Mouse (Mus musculus) embryonic facial prominence, embryonic 14.5 days (tissue): ENCODE data around the gene Slc26a10. TPM values are rescaled to one million over a fixed set of nuclear protein-coding genes. Genes with fewer than 3 reads are reported as not detected.

ENCODE experiments used
- ATAC-seq: fragments of 200-750 bp; cut with Nextera tagmentation; 2 replicates; pipeline ENCODE4 v1.8.0; 2017; ENCODE audit warnings: low read depth, moderate number of reproducible peaks, moderate TSS enrichment
- DNase-seq: peaks from one replicate; pipeline ENCODE4 v3.0.0-alpha.2; 2015; ENCODE audit warnings: low spot score
- H3K27ac ChIP-seq: fragments of 300-500 bp; sonication (generic); replicated peaks from 2 replicates; pipeline ENCODE4 v1.5.1; 2014; ENCODE audit warnings: low read depth, mild to moderate bottlenecking, low read length, moderate library complexity
- H3K27me3 ChIP-seq: fragments of 300-500 bp; sonication (generic); replicated peaks from 2 replicates; pipeline ENCODE4 v1.6.1; 2014; ENCODE audit warnings: low read length; ENCODE audit not compliant: control insufficient read depth, insufficient read depth
- H3K36me3 ChIP-seq: fragments of 300-500 bp; sonication (generic); 2 replicates; pipeline ENCODE4 v1.6.1; 2014; ENCODE audit warnings: low read length, mixed read lengths; ENCODE audit not compliant: control insufficient read depth, insufficient read depth
- H3K4me1 ChIP-seq: fragments of 300-500 bp; sonication (generic); 2 replicates; pipeline ENCODE4 v1.6.1; 2014; ENCODE audit warnings: antibody characterized with exemption, low read length; ENCODE audit not compliant: control insufficient read depth, insufficient read depth
- H3K4me2 ChIP-seq: fragments of 300-500 bp; sonication (generic); 2 replicates; pipeline ENCODE4 v1.6.1; 2014; ENCODE audit warnings: low read depth, mild to moderate bottlenecking, low read length, moderate library complexity, mixed read lengths
- H3K4me3 ChIP-seq: fragments of 300-500 bp; sonication (generic); 2 replicates; pipeline ENCODE4 v1.5.1; 2014; ENCODE audit warnings: low read depth, mild to moderate bottlenecking, low read length
- H3K9ac ChIP-seq: fragments of 300-500 bp; sonication (generic); 2 replicates; pipeline ENCODE4 v1.6.1; 2014; ENCODE audit warnings: low read depth, mild to moderate bottlenecking, low read length, moderate library complexity, mixed read lengths
- H3K9me3 ChIP-seq: fragments of 300-500 bp; sonication (generic); 2 replicates; pipeline ENCODE4 v1.6.1; 2016; ENCODE audit warnings: low read length; ENCODE audit not compliant: control insufficient read depth
- WGBS: fragments of 180-500 bp; shearing (Covaris S2); extraction: QIAGEN DNeasy Blood & Tissue Kit; methylation state at CpG from one replicate; pipeline ENCODE4 v1.1.7; 2014; 5-methylcytosine and 5-hydroxymethylcytosine counted together
- polyA plus RNA-seq: library from polyadenylated mRNA; unstranded; fragments of >200 nt; fragmentation: Nextera tagmentation; extraction: Ambion mirVana; gene quantifications from 2 replicates; pipeline ENCODE4 v1.2.1, GENCODE M21; 2014

Gene Slc26a10
- polyA plus RNA-seq, 1 experiment from 2014 or later, result 0.86 TPM

- Histone ChIP-seq H3K4me3 (no peak overlapping the region), H3K4me1 (no peaks in the 10 kb centered on the region), H3K27ac (no peak overlapping the region), H3K4me2 (no peak overlapping the region), H3K36me3 (no peaks in the 10 kb centered on the region), H3K9me3 (no peaks in the 10 kb centered on the region), H3K9ac (no peak overlapping the region), H3K27me3 (no peaks in the 10 kb centered on the region)
- DNase-seq (no peak), ATAC-seq (no peak)
- WGBS, result 82% methylated on average over 6 of the region's 6 CpGs
Observed at GRCm38 (mm10) chr10:127147135-127147534, 33.3 kb downstream of the Slc26a10 start.

- Histone ChIP-seq H3K9me3 (no peaks in the 10 kb centered on the region), H3K9ac (no peak overlapping the region), H3K27ac (no peak overlapping the region), H3K4me1 (no peaks in the 10 kb centered on the region), H3K4me2 (no peak overlapping the region), H3K27me3 (no peaks in the 10 kb centered on the region), H3K4me3 (no peak overlapping the region), H3K36me3 (no peaks in the 10 kb centered on the region)
- 68% methylated on average over 5 of the region's 5 CpGs for WGBS
- DNase-seq (no peak), ATAC-seq (no peak)
Observed at GRCm38 (mm10) chr10:127145303-127145702, 35.1 kb downstream of the Slc26a10 start.

- Histone ChIP-seq H3K27me3 (no peaks in the 10 kb centered on the region), H3K9ac (no peak overlapping the region), H3K9me3 (no peaks in the 10 kb centered on the region), H3K27ac (no peak overlapping the region), H3K4me3 (no peak overlapping the region), H3K36me3 (no peaks in the 10 kb centered on the region), H3K4me2 (no peak overlapping the region), H3K4me1 (no peaks in the 10 kb centered on the region)
- 89% methylated on average over 7 of the region's 7 CpGs for WGBS
- ATAC-seq (no peak), DNase-seq (no peak)
Observed at GRCm38 (mm10) chr10:127144536-127144935, 35.9 kb downstream of the Slc26a10 start.

GRCm38 (mm10) chr10:127143228-127143627 is 37.2 kb downstream of the Slc26a10 start:
- no peaks in the 10 kb centered on the region for H3K9me3 ChIP-seq
- H3K27me3 ChIP-seq, result no peaks in the 10 kb centered on the region

GRCm38 (mm10) chr10:127141500-127141899 is 38.9 kb downstream of the Slc26a10 start:
- ATAC-seq (no peak), DNase-seq (no peak)
- Histone ChIP-seq H3K27ac (no peak overlapping the region), H3K27me3 (no peaks in the 10 kb centered on the region), H3K9ac (no peak overlapping the region), H3K4me2 (no peak overlapping the region), H3K9me3 (no peaks in the 10 kb centered on the region), H3K4me3 (no peak overlapping the region), H3K36me3 (no peaks in the 10 kb centered on the region), H3K4me1 (no peaks in the 10 kb centered on the region)
- WGBS, result 75% methylated on average over 8 of the region's 8 CpGs

More at GRCm38 (mm10) chr10:127143228-127143627, 37.2 kb downstream of the Slc26a10 start:
- DNase-seq (no peak), ATAC-seq (no peak)
- H3K4me2 ChIP-seq, result no peak overlapping the region
- H3K4me3 ChIP-seq, result no peak overlapping the region
- no peaks in the 10 kb centered on the region for H3K36me3 ChIP-seq
- no peak overlapping the region for H3K27ac ChIP-seq
- no peaks in the 10 kb centered on the region for H3K4me1 ChIP-seq
- H3K9ac ChIP-seq, result no peak overlapping the region
- WGBS, result 76% methylated on average over 8 of the region's 8 CpGs

- WGBS, result 77% methylated on average over 11 of the region's 11 CpGs
Observed at GRCm38 (mm10) chr10:127140971-127141370, 39.5 kb downstream of the Slc26a10 start.

GRCm38 (mm10) chr10:127138328-127139141 is 41.9 kb downstream of the Slc26a10 start:
- Histone ChIP-seq H3K4me3 (no peak overlapping the region), H3K27me3 (no peaks in the 10 kb centered on the region), H3K9ac (no peak overlapping the region), H3K36me3 (no peaks in the 10 kb centered on the region), H3K4me1 (no peaks in the 10 kb centered on the region), H3K27ac (no peak overlapping the region), H3K9me3 (no peaks in the 10 kb centered on the region), H3K4me2 (no peak overlapping the region)
- WGBS, result 85% methylated on average over 18 of the region's 18 CpGs
- DNase-seq (no peak), ATAC-seq (no peak)

More at GRCm38 (mm10) chr10:127140971-127141370, 39.5 kb downstream of the Slc26a10 start:
- Histone ChIP-seq H3K9ac (no peak overlapping the region), H3K9me3 (no peaks in the 10 kb centered on the region), H3K4me2 (no peak overlapping the region), H3K4me3 (no peak overlapping the region), H3K36me3 (no peaks in the 10 kb centered on the region), H3K4me1 (no peaks in the 10 kb centered on the region), H3K27me3 (no peaks in the 10 kb centered on the region), H3K27ac (no peak overlapping the region)
- no peak for ATAC-seq
- DNase-seq, result no peak

- Histone ChIP-seq H3K36me3 (no peaks in the 10 kb centered on the region), H3K4me2 (no peak overlapping the region), H3K4me1 (no peaks in the 10 kb centered on the region), H3K27me3 (no peaks in the 10 kb centered on the region), H3K4me3 (no peak overlapping the region), H3K27ac (no peak overlapping the region), H3K9me3 (no peaks in the 10 kb centered on the region), H3K9ac (no peak overlapping the region)
- WGBS, result 88% methylated on average over 3 of the region's 3 CpGs
- DNase-seq (no peak), ATAC-seq (no peak)
Observed at GRCm38 (mm10) chr10:127137896-127138295, 42.5 kb downstream of the Slc26a10 start.

- no peak for DNase-seq
- Histone ChIP-seq H3K4me1 (no peaks in the 10 kb centered on the region), H3K27me3 (no peaks in the 10 kb centered on the region), H3K4me2 (no peak overlapping the region), H3K27ac (no peak overlapping the region), H3K9ac (no peak overlapping the region), H3K4me3 (no peak overlapping the region), H3K36me3 (no peaks in the 10 kb centered on the region), H3K9me3 (no peaks in the 10 kb centered on the region)
- 77% methylated on average over 4 of the region's 4 CpGs for WGBS
- ATAC-seq, result no peak
Observed at GRCm38 (mm10) chr10:127136510-127136909, 43.9 kb downstream of the Slc26a10 start.
